Mouse (Mus musculus): Measurements from ENCODE around the gene Zfp771. TPM values are rescaled to one million over a fixed set of nuclear protein-coding genes. Genes with fewer than 3 reads are reported as not detected.

Gene Zfp771
- polyA plus RNA-seq, 1 experiment from 2014 or later = 54.7 TPM

- TF ChIP-seq CTCF (IDR thresholded peaks at IDR 0.05; ENCODE audit: low read depth) = no peak
- Histone ChIP-seq H3K4me1 (ENCODE audit: insufficient read depth) (no peaks in the 10 kb centered on the region; the same call in 1 of the 2 replicates), H3K9ac (no peak overlapping the region), H3K4me2 (no peak overlapping the region), H3K9me3 (ENCODE audit: low read depth, low read length) (no peaks in the 10 kb centered on the region), H3K27me3 (ENCODE audit: insufficient read depth, low read length) (no peaks in the 10 kb centered on the region), H3K27ac (ENCODE audit: low read depth) (no peak overlapping the region), H3K4me3 (ENCODE audit: low read depth, low read length) (no peak overlapping the region), H3K36me3 (ENCODE audit: insufficient read depth) (peaks cover 1% of the 10 kb centered on the region; the same call in 1 of the 2 replicates)
- 61% methylated on average over 10 of the region's 10 CpGs for WGBS
- DNase-seq (no peak), ATAC-seq (ENCODE audit: insufficient read depth) (no peak)
These were observed 18.3 kb downstream of the Zfp771 start for GRCm38 (mm10) chr7:127262218-127262961.

- ATAC-seq (ENCODE audit: insufficient read depth) = no peak
- H3K9ac ChIP-seq = no peak overlapping the region
- H3K4me3 ChIP-seq (ENCODE audit: low read depth, low read length) = no peak overlapping the region
- H3K9me3 ChIP-seq (ENCODE audit: low read depth, low read length) = 0 out of 2 replicates have a peak, but pooled peaks cover 3% of the 10 kb centered on the region
- no peaks in the 10 kb centered on the region for H3K36me3 ChIP-seq (ENCODE audit: insufficient read depth)
- no peaks in the 10 kb centered on the region for H3K27me3 ChIP-seq (ENCODE audit: insufficient read depth, low read length)
- H3K27ac ChIP-seq (ENCODE audit: low read depth) = no peak overlapping the region
- TF ChIP-seq CTCF (IDR thresholded peaks at IDR 0.05; ENCODE audit: low read depth) = no peak
- DNase-seq = no peak
- H3K4me2 ChIP-seq = no peak overlapping the region
- no peaks in the 10 kb centered on the region; the same call in 1 of the 2 replicates for H3K4me1 ChIP-seq (ENCODE audit: insufficient read depth)
- 99% methylated on average over 3 of the region's 3 CpGs for WGBS
These were observed 19.5 kb downstream of the Zfp771 start for GRCm38 (mm10) chr7:127263526-127263925.

- Histone ChIP-seq H3K4me2 (no peak overlapping the region), H3K9ac (no peak overlapping the region), H3K4me1 (ENCODE audit: insufficient read depth) (0 out of 2 replicates have a peak, but pooled peaks cover 3% of the 10 kb centered on the region), H3K9me3 (ENCODE audit: low read depth, low read length) (0 out of 2 replicates have a peak, but pooled peaks cover 4% of the 10 kb centered on the region), H3K4me3 (ENCODE audit: low read depth, low read length) (no peak overlapping the region), H3K27ac (ENCODE audit: low read depth) (no peak overlapping the region), H3K27me3 (ENCODE audit: insufficient read depth, low read length) (no peaks in the 10 kb centered on the region), H3K36me3 (ENCODE audit: insufficient read depth) (peaks cover 23% of the 10 kb centered on the region; the same call in 1 of the 2 replicates)
- TF ChIP-seq CTCF (IDR thresholded peaks at IDR 0.05; ENCODE audit: low read depth) = no peak
- no peak for ATAC-seq (ENCODE audit: insufficient read depth)
- 88% methylated on average over 2 of the region's 2 CpGs for WGBS
- DNase-seq = no peak
These were observed 26.2 kb downstream of the Zfp771 start for GRCm38 (mm10) chr7:127270256-127270655.

GRCm38 (mm10) chr7:127270666-127271065 lies 26.6 kb downstream of the Zfp771 start:
- WGBS = 89% methylated on average over 5 of the region's 5 CpGs
- H3K9me3 ChIP-seq (ENCODE audit: low read depth, low read length) = 0 out of 2 replicates have a peak, but pooled peaks cover 4% of the 10 kb centered on the region
- H3K9ac ChIP-seq = no peak overlapping the region
- ATAC-seq (ENCODE audit: insufficient read depth) (no peak), DNase-seq (no peak)
- no peak overlapping the region for H3K27ac ChIP-seq (ENCODE audit: low read depth)
- H3K4me3 ChIP-seq (ENCODE audit: low read depth, low read length) = no peak overlapping the region
- H3K36me3 ChIP-seq (ENCODE audit: insufficient read depth) = peaks cover 23% of the 10 kb centered on the region; the same call in 1 of the 2 replicates
- no peaks in the 10 kb centered on the region for H3K27me3 ChIP-seq (ENCODE audit: insufficient read depth, low read length)
- TF ChIP-seq CTCF (IDR thresholded peaks at IDR 0.05; ENCODE audit: low read depth) = no peak
- 0 out of 2 replicates have a peak, but pooled peaks cover 3% of the 10 kb centered on the region for H3K4me1 ChIP-seq (ENCODE audit: insufficient read depth)
- H3K4me2 ChIP-seq = no peak overlapping the region

- no peak overlapping the region for H3K27ac ChIP-seq (ENCODE audit: low read depth)
- no peak overlapping the region for H3K4me3 ChIP-seq (ENCODE audit: low read depth, low read length)
- 0 out of 2 replicates have a peak, but pooled peaks cover 3% of the 10 kb centered on the region for H3K4me1 ChIP-seq (ENCODE audit: insufficient read depth)
- DNase-seq (no peak), ATAC-seq (ENCODE audit: insufficient read depth) (no peak)
- 95% methylated on average over 4 of the region's 4 CpGs for WGBS
- H3K4me2 ChIP-seq = no peak overlapping the region
- peaks cover 23% of the 10 kb centered on the region; the same call in 1 of the 2 replicates for H3K36me3 ChIP-seq (ENCODE audit: insufficient read depth)
- H3K9me3 ChIP-seq (ENCODE audit: low read depth, low read length) = 0 out of 2 replicates have a peak, but pooled peaks cover 4% of the 10 kb centered on the region
- no peaks in the 10 kb centered on the region for H3K27me3 ChIP-seq (ENCODE audit: insufficient read depth, low read length)
- no peak overlapping the region for H3K9ac ChIP-seq
- no peak for TF ChIP-seq CTCF (IDR thresholded peaks at IDR 0.05; ENCODE audit: low read depth)
These were observed 27.0 kb downstream of the Zfp771 start for GRCm38 (mm10) chr7:127271093-127271492.

GRCm38 (mm10) chr7:127272566-127272965 lies 28.5 kb downstream of the Zfp771 start:
- peak overlapping the region; percentile 90 for H3K4me3 ChIP-seq (ENCODE audit: low read depth, low read length)
- H3K9ac ChIP-seq = no peak overlapping the region
- ATAC-seq (ENCODE audit: insufficient read depth) = no peak

More at GRCm38 (mm10) chr7:127272566-127272965, 28.5 kb downstream of the Zfp771 start:
- Histone ChIP-seq H3K36me3 (ENCODE audit: insufficient read depth) (peaks cover 23% of the 10 kb centered on the region; the same call in 1 of the 2 replicates), H3K4me1 (ENCODE audit: insufficient read depth) (0 out of 2 replicates have a peak, but pooled peaks cover 3% of the 10 kb centered on the region), H3K27ac (ENCODE audit: low read depth) (no peak overlapping the region), H3K4me2 (peak overlapping the region; percentile 92), H3K9me3 (ENCODE audit: low read depth, low read length) (0 out of 2 replicates have a peak, but pooled peaks cover 4% of the 10 kb centered on the region), H3K27me3 (ENCODE audit: insufficient read depth, low read length) (no peaks in the 10 kb centered on the region)
- WGBS = 95% methylated on average over 15 of the region's 15 CpGs
- no peak for TF ChIP-seq CTCF (IDR thresholded peaks at IDR 0.05; ENCODE audit: low read depth)
- no peak for DNase-seq
